Mouse (Mus musculus) E14TG2a.4 (cell line): ENCODE data around the gene Mink1.

Experiments
- H3K27me3 ChIP-seq: 2 replicates; pipeline ENCODE4 v1.6.1; 2014; ENCODE audit warnings: low read length, control low read depth; ENCODE audit not compliant: insufficient read depth
- H3K36me3 ChIP-seq: 2 replicates; pipeline ENCODE4 v1.6.1; 2014; ENCODE audit warnings: low read length, control low read depth; ENCODE audit not compliant: insufficient read depth
- H3K4me1 ChIP-seq: replicated peaks from 2 replicates; pipeline ENCODE4 v1.6.1; 2014; ENCODE audit warnings: low read depth, low read length, control low read depth
- H3K4me3 ChIP-seq: replicated peaks from 2 replicates; pipeline ENCODE4 v1.5.1; 2014; ENCODE audit warnings: mild to moderate bottlenecking, low read length
- H3K9me3 ChIP-seq: 2 replicates; pipeline ENCODE4 v1.6.1; 2014; ENCODE audit warnings: low read length, control low read depth
- CTCF ChIP-seq: conservative IDR thresholded peaks from 2 replicates; pipeline ENCODE4 v1.5.1; 2014; ENCODE audit warnings: low read length
- NANOG ChIP-seq: IDR thresholded peaks from 2 replicates; pipeline ENCODE4 v1.6.1; 2014; ENCODE audit warnings: borderline replicate concordance, low read length, mixed read lengths
- POU5F1 ChIP-seq: IDR thresholded peaks from 2 replicates; pipeline ENCODE4 v1.6.1; 2014; ENCODE audit warnings: low read length, borderline replicate concordance

The Mink1 gene

DNA sequence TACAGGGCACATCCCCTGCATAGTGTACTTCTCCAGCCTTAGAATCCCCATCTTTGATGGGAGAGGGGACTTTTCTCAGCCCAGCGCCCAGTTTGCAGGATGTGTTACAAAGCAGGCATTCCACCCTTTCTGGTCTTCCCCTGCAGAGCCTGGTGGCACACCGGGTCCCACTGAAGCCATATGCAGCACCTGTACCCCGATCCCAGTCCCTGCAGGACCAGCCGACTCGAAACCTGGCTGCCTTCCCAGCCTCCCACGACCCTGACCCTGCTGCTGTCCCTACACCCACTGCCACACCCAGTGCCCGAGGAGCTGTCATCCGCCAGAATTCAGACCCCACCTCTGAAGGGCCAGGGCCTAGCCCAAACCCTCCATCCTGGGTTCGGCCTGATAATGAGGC is 44.9 kb downstream of the Mink1 start:
- H3K4me3 ChIP-seq = no peak overlapping the region
- H3K27me3 ChIP-seq = 0 out of 2 replicates have a peak, but pooled peaks cover 4% of the 10 kb centered on the region
- TF ChIP-seq NANOG (no peak), CTCF (no peak), POU5F1 (no peak)
- H3K4me1 ChIP-seq = peaks cover 55% of the 10 kb centered on the region
- H3K9me3 ChIP-seq = no peaks in the 10 kb centered on the region
- H3K36me3 ChIP-seq = peaks cover 90% of the 10 kb centered on the region

DNA sequence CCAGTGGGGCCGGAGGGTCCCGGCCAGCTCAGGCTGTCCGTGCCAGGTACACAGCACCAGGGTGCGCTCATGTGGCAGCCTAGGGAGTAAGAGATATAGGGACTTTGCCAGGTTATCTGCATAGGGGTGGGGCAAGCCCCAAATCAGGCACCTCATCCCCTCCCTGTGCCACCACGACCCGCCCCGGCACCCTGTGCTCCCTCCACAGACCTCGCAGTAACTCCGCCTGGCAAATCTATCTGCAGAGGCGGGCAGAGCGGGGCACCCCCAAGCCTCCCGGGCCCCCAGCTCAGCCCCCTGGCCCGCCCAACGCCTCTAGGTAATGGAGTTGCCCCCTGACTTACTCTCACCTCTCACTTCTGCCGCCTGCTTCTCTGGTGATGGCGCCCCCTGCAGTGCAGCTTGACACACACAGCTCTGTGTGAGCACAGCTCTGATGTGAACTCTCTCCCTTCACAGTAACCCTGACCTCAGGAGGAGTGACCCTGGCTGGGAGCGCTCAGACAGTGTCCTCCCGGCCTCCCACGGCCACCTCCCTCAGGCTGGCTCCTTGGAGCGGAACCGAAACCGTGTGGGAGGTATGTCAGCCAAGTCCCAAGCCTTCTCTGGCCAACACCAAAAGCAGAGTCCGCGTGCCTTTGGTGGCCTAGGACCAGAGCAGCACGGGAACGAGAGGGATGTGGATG is 45.8 kb downstream of the Mink1 start:
- peaks cover 62% of the 10 kb centered on the region for H3K4me1 ChIP-seq
- 0 out of 2 replicates have a peak, but pooled peaks cover 4% of the 10 kb centered on the region for H3K27me3 ChIP-seq
- TF ChIP-seq CTCF (peak; percentile 56), NANOG (no peak)
- H3K4me3 ChIP-seq = peak overlapping the region; percentile 73
- peaks cover 88% of the 10 kb centered on the region for H3K36me3 ChIP-seq
- no peaks in the 10 kb centered on the region for H3K9me3 ChIP-seq

DNA sequence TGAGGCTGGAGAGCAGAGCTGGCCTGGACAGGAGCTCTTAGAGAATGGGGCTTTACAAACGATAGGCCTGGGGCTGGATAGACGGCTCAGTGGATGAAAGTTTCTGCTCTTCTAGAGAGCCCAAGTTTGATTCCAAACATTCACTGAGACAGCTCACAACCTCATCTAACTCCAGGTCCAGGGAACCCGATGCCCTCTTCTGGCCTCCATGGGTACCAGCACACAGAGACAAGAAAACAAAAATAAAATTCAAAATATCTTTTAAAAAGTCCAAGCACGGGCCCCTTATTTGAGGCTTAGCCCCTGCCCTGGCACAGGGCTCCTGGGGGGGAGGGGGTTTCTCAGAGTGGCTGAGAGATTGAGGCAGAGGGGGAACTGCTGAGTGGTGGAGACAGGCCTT is 48.1 kb downstream of the Mink1 start:
- TF ChIP-seq POU5F1 (no peak), NANOG (no peak), CTCF (no peak)
- H3K4me3 ChIP-seq = no peak overlapping the region
- peaks cover 64% of the 10 kb centered on the region for H3K4me1 ChIP-seq
- H3K9me3 ChIP-seq = no peaks in the 10 kb centered on the region
- H3K27me3 ChIP-seq = peaks cover 6% of the 10 kb centered on the region
- peaks cover 66% of the 10 kb centered on the region for H3K36me3 ChIP-seq

DNA sequence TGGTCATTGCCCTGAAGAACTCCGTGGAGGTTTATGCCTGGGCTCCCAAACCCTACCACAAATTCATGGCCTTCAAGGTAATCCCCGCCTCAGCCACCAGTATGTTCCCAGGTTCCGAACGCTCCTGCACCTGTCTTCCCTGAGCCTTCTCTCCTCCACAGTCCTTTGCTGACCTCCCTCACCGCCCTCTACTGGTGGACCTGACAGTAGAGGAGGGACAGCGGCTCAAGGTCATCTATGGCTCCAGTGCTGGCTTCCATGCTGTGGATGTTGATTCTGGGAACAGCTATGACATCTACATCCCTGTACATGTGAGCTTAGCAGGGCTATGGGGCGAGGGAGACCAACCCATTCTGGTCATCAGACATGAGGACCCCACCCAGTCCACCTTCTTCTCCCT is 49.8 kb downstream of the Mink1 start:
- Histone ChIP-seq H3K27me3 (peaks cover 23% of the 10 kb centered on the region), H3K9me3 (no peaks in the 10 kb centered on the region), H3K4me3 (no peak overlapping the region), H3K36me3 (peaks cover 51% of the 10 kb centered on the region), H3K4me1 (peaks cover 65% of the 10 kb centered on the region)
- TF ChIP-seq NANOG (no peak), CTCF (no peak), POU5F1 (no peak)

DNA sequence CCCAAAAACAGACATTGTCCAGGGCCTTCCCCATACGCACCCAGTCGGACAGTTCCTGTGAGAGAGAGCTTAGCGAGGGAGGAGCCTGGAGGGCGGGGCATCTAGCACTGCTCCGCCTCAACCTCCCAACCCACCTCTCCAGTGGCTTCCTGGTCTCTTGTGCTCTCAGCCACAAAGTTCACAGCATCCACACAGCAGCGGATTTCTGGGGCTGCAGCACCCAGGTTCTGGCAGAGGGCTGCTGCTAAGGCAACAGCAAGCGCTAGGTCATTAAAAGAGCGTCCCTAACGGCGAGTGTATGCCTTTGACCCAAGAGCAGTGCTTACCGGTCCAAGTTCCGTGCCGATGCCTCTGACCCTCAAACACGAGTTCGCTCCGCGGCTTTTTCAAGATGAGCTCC is 52.4 kb downstream of the Mink1 start:
- TF ChIP-seq POU5F1 (no peak), CTCF (no peak), NANOG (no peak)
- H3K4me3 ChIP-seq = peak overlapping the region; percentile 80
- H3K9me3 ChIP-seq = no peaks in the 10 kb centered on the region
- H3K36me3 ChIP-seq = peaks cover 29% of the 10 kb centered on the region
- H3K4me1 ChIP-seq = peaks cover 50% of the 10 kb centered on the region
- peaks cover 40% of the 10 kb centered on the region for H3K27me3 ChIP-seq

DNA sequence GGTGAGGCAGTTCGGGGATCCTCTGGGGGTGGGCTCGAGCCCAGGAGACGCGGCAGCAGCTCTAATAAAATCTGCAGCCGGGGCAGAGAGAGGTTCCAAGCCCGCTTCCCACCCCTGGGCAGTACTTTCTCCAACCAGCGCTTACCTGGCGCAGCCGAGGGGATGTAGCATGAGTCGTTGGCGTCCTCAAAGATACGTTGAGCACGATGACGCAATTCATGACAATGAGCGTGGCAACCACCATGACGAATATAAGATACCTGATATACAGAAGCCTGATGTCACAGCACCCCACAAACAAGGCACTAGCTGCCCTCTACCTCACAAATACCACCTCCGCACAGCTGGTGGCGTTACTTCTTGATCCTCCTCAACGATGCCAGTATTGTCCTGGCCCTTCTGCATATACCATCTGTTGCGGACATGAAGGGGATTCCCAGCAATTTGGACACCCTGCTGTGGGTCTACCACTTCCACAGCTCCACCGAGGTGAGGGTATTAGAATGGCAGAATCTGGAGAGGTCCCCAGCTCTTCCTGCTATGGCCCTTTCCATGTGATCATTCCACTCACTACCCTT is 52.9 kb downstream of the Mink1 start, which contains the start of gene 4930544D05Rik:
4930544D05Rik (plus strand) TSS at position 333 of the 578 bp plus-strand sequence.
- TF ChIP-seq NANOG (no peak), CTCF (no peak), POU5F1 (no peak)
- peaks cover 50% of the 10 kb centered on the region for H3K4me1 ChIP-seq
- H3K36me3 ChIP-seq = peaks cover 25% of the 10 kb centered on the region
- peaks cover 40% of the 10 kb centered on the region for H3K27me3 ChIP-seq
- H3K9me3 ChIP-seq = no peaks in the 10 kb centered on the region
- peak within 1 kb of the TSS; percentile 80 for H3K4me3 ChIP-seq

DNA sequence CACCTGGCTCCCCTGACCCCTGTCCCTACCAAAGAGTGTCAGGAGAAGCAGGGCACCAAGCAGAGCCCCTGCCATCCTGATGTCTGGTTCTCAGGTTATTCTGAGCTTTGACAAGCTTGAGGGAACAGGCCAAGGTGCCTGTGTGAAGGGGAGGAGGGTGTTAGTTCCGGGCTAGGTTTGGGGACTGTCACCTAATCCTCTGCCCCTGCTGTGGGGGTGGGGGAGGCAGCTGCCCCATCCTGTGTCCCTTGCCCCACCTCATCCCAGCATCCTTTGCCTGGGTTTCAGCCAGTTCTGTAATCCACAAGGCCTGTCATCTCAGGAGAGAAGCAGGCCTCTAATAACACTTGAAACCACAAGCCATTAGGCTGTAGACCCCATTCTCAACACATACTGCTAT is 56.4 kb downstream of the Mink1 start, which contains the start of gene Chrne:
Chrne (minus strand) TSS at position 116 of the 400 bp plus-strand sequence.
- Histone ChIP-seq H3K4me3 (no peak within 1 kb of the TSS), H3K9me3 (no peaks in the 10 kb centered on the region), H3K36me3 (no peaks in the 10 kb centered on the region), H3K4me1 (peaks cover 65% of the 10 kb centered on the region), H3K27me3 (peaks cover 40% of the 10 kb centered on the region)
- TF ChIP-seq POU5F1 = no peak
- TF ChIP-seq CTCF = no peak
- TF ChIP-seq NANOG = no peak

DNA sequence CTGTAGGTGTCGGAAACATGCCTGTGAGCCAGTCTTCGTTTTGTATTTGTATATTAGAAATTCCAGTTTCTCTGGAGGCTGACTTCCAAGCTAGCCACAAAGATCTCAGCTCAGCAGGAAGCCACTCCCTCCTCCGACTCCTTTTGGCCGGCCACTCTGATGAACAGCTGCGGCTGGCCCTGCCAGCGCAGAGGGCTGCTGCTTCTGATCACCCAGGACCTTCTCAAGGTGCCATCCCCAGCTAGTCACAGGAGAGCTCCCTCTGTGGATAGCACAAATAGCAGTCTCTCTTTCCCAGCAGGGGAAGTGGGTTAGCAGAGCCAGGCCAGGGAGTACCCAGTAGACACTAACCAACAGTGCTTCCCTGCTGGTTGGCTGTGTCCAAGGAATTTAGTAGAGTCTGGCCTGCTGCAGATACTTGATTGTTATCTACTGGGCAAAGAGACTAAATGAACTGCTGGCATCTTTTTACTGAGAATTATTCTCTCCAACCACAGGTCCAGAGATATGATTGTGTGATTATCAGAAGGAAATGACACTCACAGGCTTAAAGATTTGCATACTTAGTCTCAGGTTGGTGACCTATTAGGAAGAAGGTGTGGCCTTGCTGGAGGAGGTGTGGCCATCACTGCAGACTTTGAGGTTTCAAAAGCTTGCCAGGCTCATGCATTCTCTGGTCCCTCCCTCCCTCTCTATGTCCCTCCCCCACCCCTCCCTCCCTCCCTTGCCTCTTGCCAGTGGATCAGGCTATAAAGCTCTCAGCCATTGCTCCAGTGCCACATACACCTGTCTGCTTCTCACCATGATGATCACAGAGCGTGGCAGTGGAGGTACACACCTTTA is 59.5 kb downstream of the Mink1 start:
- no peaks in the 10 kb centered on the region for H3K36me3 ChIP-seq
- H3K27me3 ChIP-seq = peaks cover 20% of the 10 kb centered on the region
- H3K4me1 ChIP-seq = peaks cover 51% of the 10 kb centered on the region
- TF ChIP-seq NANOG (no peak), POU5F1 (no peak), CTCF (no peak)
- no peak overlapping the region for H3K4me3 ChIP-seq
- H3K9me3 ChIP-seq = no peaks in the 10 kb centered on the region
